ENCODE assay signal across 15 mouse cellular contexts in genomic region chr12:83536039-83536438, GRCm38 (mm10). TPM values are rescaled to one million over a fixed set of nuclear protein-coding genes. Genes with fewer than 3 reads are reported as not detected.
DNase-seq lines count a peak whose midpoint lies in the region; ATAC-seq and TF ChIP-seq lines count a peak whose summit lies in the region.
"Had no signal": no experiment of that assay in that cellular context is flagged by ENCODE, and none has a peak within 500 bp of the region (broad histone marks: within the 10 kb centered on the region; RNA-seq: fewer than 3 reads in every experiment).

No protein-coding gene starts in this region.

- peaks cover 8% of the 10 kb centered on the region for H3K4me1 ChIP-seq in forebrain, embryonic 12.5 days
- H3K4me1 ChIP-seq in forebrain, embryonic 10.5 days, result 0 out of 2 replicates have a peak, but pooled peaks cover 4% of the 10 kb centered on the region
- H3K4me1 ChIP-seq in stomach, embryonic 16.5 days (ENCODE audit: control insufficient read depth, insufficient read depth, low read length), result no peaks in the 10 kb centered on the region
- no peaks in the 10 kb centered on the region for H3K4me1 ChIP-seq in stomach, postnatal 0 days (replicated peaks; ENCODE audit: control insufficient read depth, insufficient read depth)
- H3K4me1 ChIP-seq in limb, embryonic 14.5 days (ENCODE audit: control insufficient read depth, insufficient read depth, low read length), result peaks cover 6% of the 10 kb centered on the region; the same call in 1 of the 2 replicates
- H3K4me1 ChIP-seq: lung, embryonic 15.5 days had no signal

- H3K9me3 ChIP-seq in forebrain, embryonic 12.5 days, result no peaks in the 10 kb centered on the region
- H3K9me3 ChIP-seq in forebrain, embryonic 10.5 days, result no peaks in the 10 kb centered on the region
- H3K9me3 ChIP-seq in stomach, embryonic 16.5 days (replicated peaks; ENCODE audit: control insufficient read depth, low read length), result no peaks in the 10 kb centered on the region
- no peaks in the 10 kb centered on the region for H3K9me3 ChIP-seq in stomach, postnatal 0 days (ENCODE audit: control insufficient read depth, low read length)
- no peaks in the 10 kb centered on the region for H3K9me3 ChIP-seq in limb, embryonic 14.5 days (ENCODE audit: control insufficient read depth, low read length)
- H3K9me3 ChIP-seq: lung, embryonic 15.5 days had no signal

- no peak overlapping the region for H3K9ac ChIP-seq in forebrain, embryonic 12.5 days
- H3K9ac ChIP-seq in stomach, embryonic 16.5 days (ENCODE audit: low read length), result no peak overlapping the region
- no peak overlapping the region for H3K9ac ChIP-seq in stomach, postnatal 0 days (ENCODE audit: low read length)
- no peak overlapping the region for H3K9ac ChIP-seq in limb, embryonic 14.5 days (ENCODE audit: low read depth, low read length, severe bottlenecking)
- H3K9ac ChIP-seq: lung, embryonic 15.5 days had no signal

- TF ChIP-seq CTCF in stomach, postnatal 0 days (IDR thresholded peaks at IDR 0.05; ENCODE audit: low read depth), result no peak

- no peak for DNase-seq in forebrain, embryonic 10.5 days (ENCODE audit: extremely low spot score, low spot score)
- no peak for DNase-seq in stomach, postnatal 0 days (ENCODE audit: low spot score)
- DNase-seq in limb, embryonic 14.5 days (ENCODE audit: low spot score), result peak; percentile 55
- DNase-seq in spleen, postnatal 4 days (ENCODE audit: low spot score in 2 of 2), result no peak
- DNase-seq in cerebellum, adult 9-10 months, result no peak
- no peak for DNase-seq in urinary bladder, postnatal 25 days (ENCODE audit: low spot score)
- DNase-seq: cerebellum, adult 2 months; gastrocnemius, postnatal 14 days; kidney, postnatal 36 days; right cerebral cortex, postnatal 14 days; thymus, adult 18-20 months had no signal

- TF ChIP-seq POLR2A in limb, embryonic 14.5 days (IDR thresholded peaks at IDR 0.05; ENCODE audit: borderline replicate concordance, extremely low read depth, insufficient read depth, insufficient read length), result no peak

- 58% methylated on average over 9 of the region's 9 CpGs for WGBS in forebrain, embryonic 12.5 days
- 89% methylated on average over 9 of the region's 9 CpGs for WGBS in forebrain, embryonic 10.5 days
- WGBS in stomach, embryonic 16.5 days, result 54% methylated on average over 9 of the region's 9 CpGs
- 50% methylated on average over 9 of the region's 9 CpGs for WGBS in stomach, postnatal 0 days
- 43% methylated on average over 9 of the region's 9 CpGs for WGBS in limb, embryonic 14.5 days

- ATAC-seq in forebrain, embryonic 12.5 days (ENCODE audit: low FRiP score), result peak; percentile 30; the same call in 1 of the 2 replicates
- peak; percentile 42; the same call in 1 of the 2 replicates for ATAC-seq in stomach, embryonic 16.5 days (ENCODE audit: insufficient read depth, low FRiP score)
- ATAC-seq in stomach, postnatal 0 days (ENCODE audit: low FRiP score, low TSS enrichment), result no peak
- no peak for ATAC-seq in limb, embryonic 14.5 days (ENCODE audit: low FRiP score, low read depth)
- ATAC-seq: Patski had no signal

- TF ChIP-seq EP300 in stomach, postnatal 0 days (optimal IDR thresholded peaks at IDR 0.05), result no peak

- H3K4me2 ChIP-seq in forebrain, embryonic 12.5 days, result no peak overlapping the region
- no peak overlapping the region for H3K4me2 ChIP-seq in stomach, embryonic 16.5 days (ENCODE audit: low read depth, low read length)
- H3K4me2 ChIP-seq in stomach, postnatal 0 days (replicated peaks; ENCODE audit: low read depth), result no peak overlapping the region
- H3K4me2 ChIP-seq in limb, embryonic 14.5 days (replicated peaks; ENCODE audit: low read depth, low read length, severe bottlenecking), result no peak overlapping the region
- H3K4me2 ChIP-seq: lung, embryonic 15.5 days had no signal

- H3K27ac ChIP-seq in forebrain, embryonic 12.5 days, result peak overlapping the region; percentile 42; the same call in 1 of the 2 replicates
- no peak overlapping the region for H3K27ac ChIP-seq in forebrain, embryonic 10.5 days
- no peak overlapping the region for H3K27ac ChIP-seq in stomach, embryonic 16.5 days (ENCODE audit: low read length)
- no peak overlapping the region for H3K27ac ChIP-seq in stomach, postnatal 0 days (replicated peaks)
- no peak overlapping the region for H3K27ac ChIP-seq in limb, embryonic 14.5 days (replicated peaks; ENCODE audit: low read depth, low read length)
- H3K27ac ChIP-seq: lung, embryonic 15.5 days had no signal

- peaks cover 75% of the 10 kb centered on the region for H3K36me3 ChIP-seq in forebrain, embryonic 12.5 days (replicated peaks)
- H3K36me3 ChIP-seq in forebrain, embryonic 10.5 days (replicated peaks), result peaks cover 77% of the 10 kb centered on the region
- peaks cover 9% of the 10 kb centered on the region; the same call in 1 of the 2 replicates for H3K36me3 ChIP-seq in stomach, embryonic 16.5 days (ENCODE audit: control insufficient read depth, insufficient read depth, low read length)
- H3K36me3 ChIP-seq in stomach, postnatal 0 days (ENCODE audit: control insufficient read depth, insufficient read depth, low read length), result peaks cover 6% of the 10 kb centered on the region
- peaks cover 72% of the 10 kb centered on the region for H3K36me3 ChIP-seq in limb, embryonic 14.5 days (ENCODE audit: control insufficient read depth, insufficient read depth, low read length)

- no peaks in the 10 kb centered on the region for H3K27me3 ChIP-seq in forebrain, embryonic 12.5 days
- H3K27me3 ChIP-seq in forebrain, embryonic 10.5 days (ENCODE audit: poor library complexity, severe bottlenecking), result no peaks in the 10 kb centered on the region
- H3K27me3 ChIP-seq in stomach, embryonic 16.5 days (ENCODE audit: control insufficient read depth, insufficient read depth, low read length), result no peaks in the 10 kb centered on the region
- no peaks in the 10 kb centered on the region for H3K27me3 ChIP-seq in stomach, postnatal 0 days (ENCODE audit: control insufficient read depth, insufficient read depth, low read length)
- no peaks in the 10 kb centered on the region for H3K27me3 ChIP-seq in limb, embryonic 14.5 days (ENCODE audit: control insufficient read depth, insufficient read depth, low read length)
- H3K27me3 ChIP-seq: lung, embryonic 15.5 days; Patski had no signal

- no peak overlapping the region for H3K4me3 ChIP-seq in forebrain, embryonic 12.5 days (replicated peaks)
- H3K4me3 ChIP-seq in forebrain, embryonic 10.5 days, result no peak overlapping the region
- no peak overlapping the region for H3K4me3 ChIP-seq in stomach, embryonic 16.5 days (replicated peaks; ENCODE audit: low read length)
- no peak overlapping the region for H3K4me3 ChIP-seq in stomach, postnatal 0 days (ENCODE audit: low read depth, low read length)
- no peak overlapping the region for H3K4me3 ChIP-seq in limb, embryonic 14.5 days (replicated peaks; ENCODE audit: low read length)
- H3K4me3 ChIP-seq: lung, embryonic 15.5 days had no signal

RNA-seq across cellular contexts. Expression of gene Dcaf4, which starts 15.8 kb away (rescaled TPM):
- polyA plus RNA-seq in forebrain, embryonic 12.5 days (2016; fragmentation: Nextera tagmentation; extraction: Ambion mirVana), result 26.4 and 33.1 TPM in 2 replicates
- polyA plus RNA-seq in forebrain, embryonic 10.5 days (2016; fragmentation: Nextera tagmentation; extraction: Ambion mirVana), result 24.1 and 25.2 TPM in 2 replicates
- 37.1 and 42.0 TPM in 2 replicates for polyA plus RNA-seq in stomach, embryonic 16.5 days (2015; fragmentation: Nextera tagmentation; extraction: Ambion mirVana)
- polyA plus RNA-seq in stomach, postnatal 0 days (2015; fragmentation: Nextera tagmentation; extraction: Ambion mirVana), result 19.7 and 21.6 TPM in 2 replicates
- polyA plus RNA-seq in limb, embryonic 14.5 days (2012; rRNA removed), result 49.5 and 53.6 TPM in 2 replicates
- polyA plus RNA-seq in limb, embryonic 14.5 days (2014; fragmentation: Nextera tagmentation; extraction: Ambion mirVana), result 40.1 and 43.3 TPM in 2 replicates

RNA-seq across cellular contexts. Expression of gene Dpf3, which starts 48.5 kb away (rescaled TPM):
- 7.5 and 7.7 TPM in 2 replicates for polyA plus RNA-seq in forebrain, embryonic 12.5 days (2016; fragmentation: Nextera tagmentation; extraction: Ambion mirVana)
- 1.2 and 2.2 TPM in 2 replicates for polyA plus RNA-seq in forebrain, embryonic 10.5 days (2016; fragmentation: Nextera tagmentation; extraction: Ambion mirVana)
- polyA plus RNA-seq in stomach, embryonic 16.5 days (2015; fragmentation: Nextera tagmentation; extraction: Ambion mirVana), result 4.2 and 4.4 TPM in 2 replicates
- polyA plus RNA-seq in stomach, postnatal 0 days (2015; fragmentation: Nextera tagmentation; extraction: Ambion mirVana), result 2.6 and 3.0 TPM in 2 replicates
- 1.8 and 3.0 TPM in 2 replicates for polyA plus RNA-seq in limb, embryonic 14.5 days (2012; rRNA removed)
- polyA plus RNA-seq in limb, embryonic 14.5 days (2014; fragmentation: Nextera tagmentation; extraction: Ambion mirVana), result 4.0 and 4.9 TPM in 2 replicates

Comparison
In these comparisons a context has a peak if more than half of its experiments do, and no peak if none do; other contexts are left out.
1. ATAC-seq: peak in forebrain, embryonic 12.5 days (single experiment) and stomach, embryonic 16.5 days (single experiment); none in stomach, postnatal 0 days (single experiment) and limb, embryonic 14.5 days (single experiment).